Mouse (Mus musculus) lung, embryonic 16.5 days (tissue): ENCODE measurements around the gene Tigit. TPM values are rescaled to one million over a fixed set of nuclear protein-coding genes. Genes with fewer than 3 reads are reported as not detected.

Source experiments
- ATAC-seq: fragments of 200-750 bp; cut with Nextera tagmentation; 2 replicates; pipeline ENCODE4 v1.8.0; 2017; ENCODE audit warnings: low read depth, mild to moderate bottlenecking, moderate library complexity
- H3K27ac ChIP-seq: fragments of 300-500 bp; sonication (generic); 2 replicates; pipeline ENCODE4 v1.5.1; 2014; ENCODE audit warnings: mild to moderate bottlenecking, control low read depth, low read length
- H3K27me3 ChIP-seq: fragments of 300-500 bp; sonication (generic); 2 replicates; pipeline ENCODE4 v1.6.1; 2014; ENCODE audit warnings: low read depth, low read length, mixed read lengths; ENCODE audit not compliant: control insufficient read depth, insufficient read depth
- H3K36me3 ChIP-seq: fragments of 300-500 bp; sonication (generic); 2 replicates; pipeline ENCODE4 v1.6.1; 2014; ENCODE audit warnings: low read length; ENCODE audit not compliant: control insufficient read depth, insufficient read depth
- H3K4me1 ChIP-seq: fragments of 300-500 bp; sonication (generic); replicated peaks from 2 replicates; pipeline ENCODE4 v1.6.1; 2014; ENCODE audit warnings: low read length, mixed read lengths; ENCODE audit not compliant: control insufficient read depth, insufficient read depth
- H3K4me2 ChIP-seq: fragments of 300-500 bp; sonication (generic); 2 replicates; pipeline ENCODE4 v1.6.1; 2014; ENCODE audit warnings: low read depth, low read length, control low read depth
- H3K4me3 ChIP-seq: fragments of 300-500 bp; sonication (generic); 2 replicates; pipeline ENCODE4 v1.5.1; 2014; ENCODE audit warnings: mild to moderate bottlenecking, low read length, control low read depth
- H3K9ac ChIP-seq: fragments of 300-500 bp; sonication (generic); 2 replicates; pipeline ENCODE4 v1.6.1; 2014; ENCODE audit warnings: low read length, control low read depth
- H3K9me3 ChIP-seq: fragments of 300-500 bp; sonication (generic); 2 replicates; pipeline ENCODE4 v1.6.1; 2016; ENCODE audit warnings: low read length; ENCODE audit not compliant: control insufficient read depth
- WGBS: fragments of 180-500 bp; shearing (Covaris S2); extraction: QIAGEN DNeasy Blood & Tissue Kit; methylation state at CpG from one replicate; pipeline ENCODE4 v1.1.7; 2014; 5-methylcytosine and 5-hydroxymethylcytosine counted together
- polyA plus RNA-seq: library from polyadenylated mRNA; unstranded; fragments of >200 nt; fragmentation: Nextera tagmentation; extraction: Ambion mirVana; gene quantifications from 2 replicates; pipeline ENCODE4 v1.2.1, GENCODE M21; 2015

Gene Tigit
- polyA plus RNA-seq, 1 experiment from 2014 or later = not detected

DNA sequence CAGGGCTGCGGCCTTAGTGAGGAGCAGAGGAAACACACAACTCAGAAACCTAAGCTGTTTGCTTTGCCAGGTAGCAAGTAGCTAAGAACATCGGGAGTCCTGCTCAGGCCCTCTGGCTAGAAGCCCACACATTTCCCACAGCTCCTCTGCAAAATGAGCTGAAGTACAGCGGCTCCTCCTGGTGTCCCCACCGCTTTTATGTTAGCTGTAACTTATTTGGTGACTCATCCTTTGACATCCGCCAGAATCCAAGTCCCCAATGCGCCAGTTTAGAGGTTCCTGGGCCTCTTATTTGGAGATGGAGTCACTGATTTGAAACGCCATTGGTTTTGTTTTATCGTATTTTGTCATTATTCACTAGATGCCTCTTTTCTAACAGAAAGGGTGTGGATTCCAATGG lies 36.6 kb upstream of the Tigit start:
- Histone ChIP-seq H3K4me3 (no peak overlapping the region), H3K4me1 (no peaks in the 10 kb centered on the region), H3K27me3 (no peaks in the 10 kb centered on the region), H3K27ac (no peak overlapping the region), H3K9me3 (no peaks in the 10 kb centered on the region), H3K9ac (no peak overlapping the region), H3K36me3 (no peaks in the 10 kb centered on the region), H3K4me2 (no peak overlapping the region)
- ATAC-seq = no peak
- 70% methylated on average over 8 of the region's 8 CpGs for WGBS

DNA sequence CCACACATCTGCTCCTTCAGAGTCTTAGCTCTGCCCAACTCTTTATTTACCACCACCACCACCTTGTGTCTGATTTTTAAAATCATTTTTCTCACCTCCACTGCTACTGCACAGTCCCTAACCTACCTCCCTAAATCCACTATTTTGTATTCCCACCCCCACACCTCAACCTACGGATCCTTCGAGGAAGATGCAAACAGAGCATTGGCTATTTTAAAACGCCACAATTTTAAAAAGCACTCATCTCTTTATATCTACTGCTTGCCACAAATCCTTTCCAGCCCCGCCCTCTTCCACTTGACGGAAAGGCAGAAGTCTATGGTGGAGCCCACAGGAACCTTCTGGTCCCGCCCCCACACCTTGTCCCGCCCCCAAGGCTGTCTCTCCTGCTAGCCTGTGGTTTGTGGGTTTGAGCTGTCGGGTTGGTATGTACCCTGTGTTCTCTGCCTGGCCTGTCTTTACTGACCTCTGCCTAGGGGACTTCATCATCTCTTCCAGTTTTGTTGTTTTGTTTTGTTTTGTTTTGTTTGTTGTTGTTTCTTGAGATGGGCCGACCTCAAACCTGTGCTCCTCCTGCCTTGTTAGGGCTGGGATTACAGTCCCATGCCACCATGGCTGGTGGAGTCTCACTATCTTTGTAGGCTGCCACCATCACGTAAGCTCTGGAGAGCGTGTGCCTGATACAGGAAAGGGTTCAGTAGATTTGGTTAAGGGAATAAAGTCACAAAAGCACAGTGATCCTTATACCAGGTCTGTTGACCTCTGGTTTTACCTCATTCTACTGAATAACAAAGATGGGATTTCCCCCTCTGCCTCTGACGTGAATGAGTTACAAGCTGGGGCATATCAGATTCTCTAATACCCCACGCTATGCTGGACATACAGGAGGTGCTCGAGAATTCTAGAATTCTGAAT lies 35.0 kb upstream of the Tigit start:
- peak; percentile 38; the same call in 1 of the 2 replicates for ATAC-seq
- no peaks in the 10 kb centered on the region for H3K27me3 ChIP-seq
- 71% methylated on average over 14 of the region's 14 CpGs for WGBS

DNA sequence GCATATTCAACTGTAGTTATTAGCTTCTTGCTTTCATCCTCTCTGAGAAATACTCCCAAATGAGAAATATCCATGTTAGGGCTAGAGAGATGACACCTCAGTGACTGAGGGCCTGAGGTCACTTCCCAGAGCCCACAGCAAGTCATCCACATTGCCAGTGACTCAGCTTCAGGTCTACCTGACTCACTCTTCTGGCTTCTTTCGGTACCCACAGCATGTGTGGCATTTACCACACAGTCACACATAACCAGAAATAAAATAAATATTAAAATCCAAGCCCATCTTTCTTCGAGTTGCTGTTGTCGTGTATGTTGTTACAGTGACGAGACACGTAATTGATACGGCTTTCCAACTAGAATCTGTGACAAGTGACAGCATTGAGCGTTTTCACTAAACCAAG lies 33.8 kb upstream of the Tigit start:
- H3K4me3 ChIP-seq = no peak overlapping the region
- H3K4me2 ChIP-seq = no peak overlapping the region
- H3K4me1 ChIP-seq = no peaks in the 10 kb centered on the region
- WGBS = 86% methylated on average over 7 of the region's 7 CpGs
- H3K27ac ChIP-seq = no peak overlapping the region
- ATAC-seq = no peak
- no peak overlapping the region for H3K9ac ChIP-seq
- H3K27me3 ChIP-seq = no peaks in the 10 kb centered on the region
- no peaks in the 10 kb centered on the region for H3K9me3 ChIP-seq
- no peaks in the 10 kb centered on the region for H3K36me3 ChIP-seq

More for the DNA sequence above, 35.0 kb upstream of the Tigit start:
- Histone ChIP-seq H3K4me3 (no peak overlapping the region), H3K4me2 (no peak overlapping the region), H3K9ac (no peak overlapping the region), H3K27ac (no peak overlapping the region), H3K4me1 (no peaks in the 10 kb centered on the region), H3K36me3 (no peaks in the 10 kb centered on the region), H3K9me3 (no peaks in the 10 kb centered on the region)

DNA sequence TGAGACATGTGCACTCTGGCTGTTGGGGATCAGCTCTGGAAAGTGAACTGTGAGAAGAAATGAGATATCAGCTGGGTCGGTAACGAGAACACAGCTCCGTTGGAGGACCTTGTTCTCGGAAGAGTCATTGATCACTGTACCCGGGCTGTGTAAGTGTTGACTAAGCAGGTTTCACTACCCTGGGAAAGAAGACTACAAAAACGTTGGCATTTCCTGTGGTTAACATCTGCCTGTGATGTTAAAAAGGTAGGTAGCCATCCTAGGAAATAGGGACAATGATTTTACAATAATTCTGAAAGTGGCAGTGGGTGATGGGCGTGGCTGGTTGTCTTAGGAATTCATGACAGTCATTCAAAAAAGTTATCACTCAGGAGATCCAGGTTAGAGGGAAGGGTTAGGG lies 31.9 kb upstream of the Tigit start:
- Histone ChIP-seq H3K9me3 (no peaks in the 10 kb centered on the region), H3K27me3 (no peaks in the 10 kb centered on the region), H3K27ac (no peak overlapping the region), H3K4me3 (no peak overlapping the region), H3K4me1 (no peaks in the 10 kb centered on the region), H3K9ac (no peak overlapping the region), H3K36me3 (no peaks in the 10 kb centered on the region), H3K4me2 (no peak overlapping the region)
- no peak for ATAC-seq
- 64% methylated on average over 7 of the region's 7 CpGs for whole genome bisulfite sequencing

DNA sequence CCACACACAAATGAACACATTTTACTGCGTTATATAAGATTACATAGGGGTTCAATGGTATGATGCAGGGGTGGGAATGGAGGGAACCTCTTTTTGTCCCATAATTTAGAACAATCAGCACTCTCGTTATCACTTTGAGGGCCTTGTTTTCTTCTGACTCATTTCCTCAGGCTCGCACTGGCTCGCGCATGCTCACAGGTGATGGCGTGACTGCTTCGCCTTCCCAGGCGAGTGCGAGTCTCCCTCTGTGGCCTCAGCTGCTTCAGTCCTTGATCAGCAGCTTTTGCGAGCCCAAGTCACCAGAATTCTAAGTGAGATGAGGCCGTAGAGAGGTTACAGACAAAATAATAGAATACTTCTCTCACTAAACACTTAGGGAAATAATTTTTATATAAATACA lies 30.2 kb upstream of the Tigit start:
- H3K27ac ChIP-seq = no peak overlapping the region
- no peak overlapping the region for H3K4me3 ChIP-seq
- H3K9me3 ChIP-seq = no peaks in the 10 kb centered on the region
- no peaks in the 10 kb centered on the region for H3K36me3 ChIP-seq
- H3K9ac ChIP-seq = no peak overlapping the region
- ATAC-seq = no peak
- no peaks in the 10 kb centered on the region for H3K27me3 ChIP-seq
- WGBS = 85% methylated on average over 11 of the region's 11 CpGs
- no peak overlapping the region for H3K4me2 ChIP-seq
- H3K4me1 ChIP-seq = no peaks in the 10 kb centered on the region

DNA sequence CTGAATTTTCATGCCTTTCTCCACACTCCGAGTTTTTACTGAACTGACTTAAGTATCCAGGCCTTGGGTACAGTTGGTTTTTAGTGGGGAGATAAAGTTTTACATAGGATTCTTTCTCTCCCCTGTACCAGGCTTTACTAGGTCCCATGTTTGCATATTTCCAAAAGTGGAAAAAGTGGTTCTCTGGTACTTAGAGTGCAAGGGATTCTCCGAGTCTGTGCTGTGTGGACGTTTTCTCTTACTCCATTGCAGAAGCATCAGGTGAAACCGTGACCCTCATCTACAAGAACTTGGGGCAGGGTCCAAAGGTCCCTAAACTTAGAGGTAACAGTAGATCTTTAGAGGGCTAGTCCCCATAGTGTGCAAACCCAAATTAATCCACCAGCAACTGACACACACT lies 28.7 kb upstream of the Tigit start:
- H3K4me2 ChIP-seq = no peak overlapping the region
- no peaks in the 10 kb centered on the region for H3K27me3 ChIP-seq
- 79% methylated on average over 4 of the region's 4 CpGs for whole genome bisulfite sequencing
- H3K36me3 ChIP-seq = no peaks in the 10 kb centered on the region
- H3K27ac ChIP-seq = no peak overlapping the region
- no peak overlapping the region for H3K9ac ChIP-seq
- ATAC-seq = no peak
- H3K4me1 ChIP-seq = no peaks in the 10 kb centered on the region
- H3K4me3 ChIP-seq = no peak overlapping the region
- no peaks in the 10 kb centered on the region for H3K9me3 ChIP-seq

DNA sequence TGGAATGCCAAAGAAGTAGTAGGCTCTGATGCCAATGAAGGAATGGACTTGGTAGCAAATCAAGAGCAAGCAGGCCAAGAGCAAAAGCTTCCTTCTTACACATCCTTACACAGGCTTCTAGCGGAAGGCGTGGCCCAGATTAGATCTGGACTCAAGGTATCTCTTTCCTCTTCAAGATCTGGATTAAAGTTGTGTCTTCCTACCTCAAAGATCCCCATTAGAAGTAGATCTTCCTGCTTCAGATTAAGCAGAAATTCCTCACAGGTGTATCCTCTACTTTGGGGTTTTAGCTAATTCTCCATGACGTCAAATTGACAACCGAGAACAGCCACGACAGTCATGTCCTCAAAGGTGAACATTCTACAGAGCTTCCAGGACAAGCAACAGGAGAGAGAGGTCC lies 27.8 kb upstream of the Tigit start:
- H3K36me3 ChIP-seq = no peaks in the 10 kb centered on the region
- no peak overlapping the region for H3K4me2 ChIP-seq
- H3K4me3 ChIP-seq = no peak overlapping the region
- H3K4me1 ChIP-seq = no peaks in the 10 kb centered on the region
- no peak overlapping the region for H3K27ac ChIP-seq
- H3K9me3 ChIP-seq = no peaks in the 10 kb centered on the region
- ATAC-seq = no peak
- H3K9ac ChIP-seq = no peak overlapping the region
- WGBS = 94% methylated on average over 5 of the region's 5 CpGs
- H3K27me3 ChIP-seq = no peaks in the 10 kb centered on the region

DNA sequence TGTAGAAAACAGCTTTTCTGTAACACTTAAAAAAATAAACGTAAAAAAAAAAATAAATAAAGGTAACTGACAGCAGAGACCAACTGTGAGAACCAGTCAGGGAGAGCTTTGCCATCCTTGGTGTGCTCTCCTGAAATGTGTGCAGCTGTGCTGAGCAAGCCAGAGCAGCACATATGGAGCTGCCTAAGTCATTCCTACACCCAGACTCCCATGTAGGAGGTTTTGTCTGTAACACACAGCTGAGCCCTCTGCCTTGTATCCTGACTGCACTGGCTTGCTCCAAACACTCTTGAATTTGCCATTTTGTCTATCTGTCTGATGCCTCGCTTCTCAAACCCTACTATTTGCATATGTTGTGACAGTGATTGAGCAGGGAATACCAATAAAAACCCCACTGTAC lies 27.0 kb upstream of the Tigit start:
- H3K4me3 ChIP-seq = no peak overlapping the region
- H3K36me3 ChIP-seq = no peaks in the 10 kb centered on the region
- 68% methylated on average over 2 of the region's 2 CpGs for WGBS
- no peaks in the 10 kb centered on the region for H3K27me3 ChIP-seq
- no peak overlapping the region for H3K27ac ChIP-seq
- no peak overlapping the region for H3K9ac ChIP-seq
- no peaks in the 10 kb centered on the region for H3K9me3 ChIP-seq
- H3K4me2 ChIP-seq = no peak overlapping the region
- no peak for ATAC-seq
- no peaks in the 10 kb centered on the region for H3K4me1 ChIP-seq

DNA sequence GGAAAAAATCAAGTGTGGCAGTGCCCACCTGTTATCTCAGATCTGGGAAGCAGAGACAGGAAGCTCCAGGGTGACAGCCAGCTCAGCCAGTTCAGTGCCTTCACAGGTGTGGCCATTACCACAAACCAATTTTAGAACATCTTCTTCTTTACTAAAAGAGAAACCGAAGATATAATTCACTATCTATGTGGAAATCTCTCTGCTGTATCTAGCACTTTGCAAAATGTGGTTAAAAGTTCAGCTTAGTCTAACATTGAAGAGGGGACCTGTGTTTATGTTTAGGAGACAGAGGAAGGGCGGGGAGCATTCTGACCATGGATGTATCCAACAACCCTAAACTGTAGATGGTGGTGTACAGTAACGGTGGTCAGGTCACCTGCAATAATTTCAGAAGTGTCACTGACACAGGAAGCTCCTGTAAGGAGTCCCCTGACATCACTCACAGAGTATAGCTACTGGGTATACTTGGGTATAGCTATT lies 26.3 kb upstream of the Tigit start:
- H3K9ac ChIP-seq = no peak overlapping the region
- H3K9me3 ChIP-seq = no peaks in the 10 kb centered on the region
- no peak for ATAC-seq
- 74% methylated on average over 3 of the region's 3 CpGs for WGBS
- no peaks in the 10 kb centered on the region for H3K27me3 ChIP-seq
- H3K4me2 ChIP-seq = no peak overlapping the region
- no peak overlapping the region for H3K4me3 ChIP-seq
- H3K27ac ChIP-seq = no peak overlapping the region
- H3K36me3 ChIP-seq = no peaks in the 10 kb centered on the region
- no peaks in the 10 kb centered on the region for H3K4me1 ChIP-seq
